Mouse (Mus musculus) testis, adult 2 months (tissue): ENCODE measurements around the gene Gm20721.

Source experiments
- CTCF ChIP-seq: fragments of 200-500 bp; IDR thresholded peaks from 2 replicates; pipeline ENCODE4 v1.5.1; 2012; ENCODE audit warnings: low read depth, mild to moderate bottlenecking, inconsistent platforms, low read length, moderate library complexity; ENCODE audit not compliant: control insufficient read depth, insufficient read depth, insufficient replicate concordance
- POLR2A ChIP-seq: fragments of 200-500 bp; IDR thresholded peaks from 2 replicates; pipeline ENCODE4 v1.6.1; 2012; ENCODE audit warnings: low read depth, mild to moderate bottlenecking, inconsistent platforms, low read length, moderate library complexity; ENCODE audit not compliant: control insufficient read depth

GRCm38 (mm10) chr2:174328926-174329662 is 17.4 kb downstream of the Gm20721 start:
- no peak for TF ChIP-seq CTCF
- no peak for TF ChIP-seq POLR2A
